Mouse (Mus musculus): Measurements from ENCODE around the gene Pde10a.

The Pde10a gene

GRCm38 (mm10) chr17:8839237-8840011 lies 314.3 kb downstream of the Pde10a start:
- DNase-seq (ENCODE audit: low read depth in 2 of 2, low spot score in 2 of 2) = no peak

- DNase-seq (ENCODE audit: low read depth in 2 of 2, low spot score in 2 of 2) = no peak
Measured at GRCm38 (mm10) chr17:8841094-8841493, 315.9 kb downstream of the Pde10a start.

GRCm38 (mm10) chr17:8841897-8842540 lies 316.8 kb downstream of the Pde10a start:
- DNase-seq (ENCODE audit: low read depth in 2 of 2, low spot score in 2 of 2) = no peak

GRCm38 (mm10) chr17:8842662-8843061 lies 317.5 kb downstream of the Pde10a start:
- DNase-seq (ENCODE audit: low read depth in 2 of 2, low spot score in 2 of 2) = no peak

- no peak for DNase-seq (ENCODE audit: low read depth in 2 of 2, low spot score in 2 of 2)
Measured at GRCm38 (mm10) chr17:8843941-8844340, 318.8 kb downstream of the Pde10a start.

- no peak for DNase-seq (ENCODE audit: low read depth in 2 of 2, low spot score in 2 of 2)
Measured at GRCm38 (mm10) chr17:8846506-8846905, 321.3 kb downstream of the Pde10a start.

- DNase-seq (ENCODE audit: low read depth in 2 of 2, low spot score in 2 of 2) = no peak
Measured at GRCm38 (mm10) chr17:8847558-8847957, 322.4 kb downstream of the Pde10a start.

- DNase-seq (ENCODE audit: low read depth in 2 of 2, low spot score in 2 of 2) = no peak
Measured at GRCm38 (mm10) chr17:8851846-8852245, 326.7 kb downstream of the Pde10a start.

GRCm38 (mm10) chr17:8856430-8857371 lies 331.5 kb downstream of the Pde10a start:
- DNase-seq (ENCODE audit: low read depth in 2 of 2, low spot score in 2 of 2) = peak; percentile 19 to 56

- DNase-seq (ENCODE audit: low read depth in 2 of 2, low spot score in 2 of 2) = no peak
Measured at GRCm38 (mm10) chr17:8858636-8859421, 333.7 kb downstream of the Pde10a start.

GRCm38 (mm10) chr17:8859489-8859888 lies 334.3 kb downstream of the Pde10a start:
- DNase-seq (ENCODE audit: low read depth in 2 of 2, low spot score in 2 of 2) = no peak

GRCm38 (mm10) chr17:8864638-8865497 lies 339.7 kb downstream of the Pde10a start:
- DNase-seq (ENCODE audit: low read depth in 2 of 2, low spot score in 2 of 2) = no peak

GRCm38 (mm10) chr17:8867331-8868237 lies 342.4 kb downstream of the Pde10a start:
- DNase-seq (ENCODE audit: low read depth in 2 of 2, low spot score in 2 of 2) = no peak

- DNase-seq (ENCODE audit: low read depth in 2 of 2, low spot score in 2 of 2) = no peak
Measured at GRCm38 (mm10) chr17:8869287-8869686, 344.1 kb downstream of the Pde10a start.

GRCm38 (mm10) chr17:8870848-8871247 lies 345.7 kb downstream of the Pde10a start:
- no peak for DNase-seq (ENCODE audit: low read depth in 2 of 2, low spot score in 2 of 2)

- no peak for DNase-seq (ENCODE audit: low read depth in 2 of 2, low spot score in 2 of 2)
Measured at GRCm38 (mm10) chr17:8871396-8871795, 346.2 kb downstream of the Pde10a start.

- DNase-seq (ENCODE audit: low read depth in 2 of 2, low spot score in 2 of 2) = no peak
Measured at GRCm38 (mm10) chr17:8871997-8872593, 346.9 kb downstream of the Pde10a start.

GRCm38 (mm10) chr17:8872611-8873010 lies 347.4 kb downstream of the Pde10a start:
- no peak for DNase-seq (ENCODE audit: low read depth in 2 of 2, low spot score in 2 of 2)
